Mouse (Mus musculus) left cerebral cortex, postnatal 25 days (tissue): ENCODE measurements around the gene Serp2. TPM values are rescaled to one million over a fixed set of nuclear protein-coding genes. Genes with fewer than 3 reads are reported as not detected.

ENCODE experiments used
- DNase-seq, 2 experiments: peaks; one replicate each; pipeline ENCODE4 v3.0.0; 2022; ENCODE audit warnings: low spot score in 2 of 2, mixed read lengths in 1 of 2
- intact Hi-C: fragments of 180-260 bp; cut with DNase I; formaldehyde crosslinking; loops from one replicate; pipeline ENCODE4 v1.15.1; 2025
- total RNA-seq, 2 experiments: library from RNA; stranded (reverse); gene quantifications; 2 replicates each; pipeline ENCODE4 v1.2.3; 2021

The Serp2 gene
- total RNA-seq: 100 to 1,000 TPM; 175 to 186 TPM

GRCm38 (mm10) chr14:76556852-76557208, at the start of gene Serp2:
Gene Serp2, minus strand, starts transcription at chr14:76556889.
- DNase-seq: no peak
- intact Hi-C loops: loop anchor here (2.0 kb wide), 4 partner anchors 42 to 320 kb away; no protein-coding TSS in a partner anchor

- DNase-seq: peak; percentile 28 to 69
- intact Hi-C loops: no loop called here
Observed at GRCm38 (mm10) chr14:76605931-76606534, 49.3 kb upstream of the Serp2 start.

GRCm38 (mm10) chr14:76604012-76604411, 47.3 kb upstream of the Serp2 start:
- intact Hi-C loops: no loop called here
- DNase-seq: no peak

- intact Hi-C loops: no loop called here
- no peak for DNase-seq
Observed at GRCm38 (mm10) chr14:76601654-76602053, 45.0 kb upstream of the Serp2 start.

- DNase-seq: no peak
- intact Hi-C loops: no loop called here
Observed at GRCm38 (mm10) chr14:76600391-76600790, 43.7 kb upstream of the Serp2 start.

GRCm38 (mm10) chr14:76599706-76600105, 43.0 kb upstream of the Serp2 start:
- intact Hi-C loops: loop anchor here (2.0 kb wide), 1 partner anchor 43 kb away; the partner anchor contains the start of gene Serp2
- DNase-seq: peak in 1 of 2 experiments; percentile 42

GRCm38 (mm10) chr14:76598518-76599216, 42.0 kb upstream of the Serp2 start:
- intact Hi-C loops: loop anchor here (2.0 kb wide), 1 partner anchor 42 kb away; the partner anchor contains the start of gene Serp2
- peak; percentile 35 to 64 for DNase-seq

GRCm38 (mm10) chr14:76597751-76598150, 41.1 kb upstream of the Serp2 start:
- intact Hi-C loops: loop anchor here (2.0 kb wide), 1 partner anchor 41 kb away; the partner anchor contains the start of gene Serp2
- no peak for DNase-seq

GRCm38 (mm10) chr14:76595048-76595859, 38.6 kb upstream of the Serp2 start:
- intact Hi-C loops: no loop called here
- DNase-seq: peak in 1 of 2 experiments; percentile 17

- intact Hi-C loops: no loop called here
Observed at GRCm38 (mm10) chr14:76594351-76594885, 37.7 kb upstream of the Serp2 start.

GRCm38 (mm10) chr14:76593630-76594193, 37.0 kb upstream of the Serp2 start:
- no peak for DNase-seq
- intact Hi-C loops: no loop called here

More at GRCm38 (mm10) chr14:76594351-76594885, 37.7 kb upstream of the Serp2 start:
- DNase-seq: no peak

- no peak for DNase-seq
- intact Hi-C loops: no loop called here
Observed at GRCm38 (mm10) chr14:76592721-76593120, 36.0 kb upstream of the Serp2 start.

GRCm38 (mm10) chr14:76592090-76592489, 35.4 kb upstream of the Serp2 start:
- intact Hi-C loops: no loop called here
- DNase-seq: no peak

GRCm38 (mm10) chr14:76590134-76590533, 33.4 kb upstream of the Serp2 start:
- intact Hi-C loops: no loop called here
- no peak for DNase-seq

GRCm38 (mm10) chr14:76589671-76590070, 33.0 kb upstream of the Serp2 start:
- intact Hi-C loops: no loop called here
- no peak for DNase-seq

- intact Hi-C loops: no loop called here
Observed at GRCm38 (mm10) chr14:76585831-76586405, 29.2 kb upstream of the Serp2 start.

GRCm38 (mm10) chr14:76583985-76584384, 27.3 kb upstream of the Serp2 start:
- intact Hi-C loops: no loop called here

More at GRCm38 (mm10) chr14:76585831-76586405, 29.2 kb upstream of the Serp2 start:
- no peak for DNase-seq

GRCm38 (mm10) chr14:76581974-76582922, 25.6 kb upstream of the Serp2 start:
- no peak for DNase-seq
- intact Hi-C loops: no loop called here

More at GRCm38 (mm10) chr14:76583985-76584384, 27.3 kb upstream of the Serp2 start:
- DNase-seq: no peak
